Mouse (Mus musculus) megakaryocyte-erythroid progenitor cell, adult 5-6 weeks (primary cell): ENCODE data around the gene Tmem171. TPM values are rescaled to one million over a fixed set of nuclear protein-coding genes. Genes with fewer than 3 reads are reported as not detected.

Source experiments
- ATAC-seq: replicated peaks from 2 replicates; pipeline ENCODE4 v1.8.0; 2016; ENCODE audit warnings: mild to moderate bottlenecking, inconsistent platforms; ENCODE audit not compliant: severe bottlenecking, poor library complexity, low FRiP score, low TSS enrichment
- total RNA-seq, 2 experiments: library from RNA; stranded (forward) in 1 of 2; stranded (reverse) in 1 of 2; fragments of 200-1000, 215-1000 nt in 1 of 2; fragments of >200 nt in 1 of 2; fragmentation: Nextera tagmentation in 1 of 2; gene quantifications; 2 replicates each; pipeline ENCODE4 v1.2.3; 2014 to 2017

The Tmem171 gene
- not detected in 2 replicates for total RNA-seq (2014; fragmentation: Nextera tagmentation)
- not detected in 2 replicates for total RNA-seq (2017)

GRCm38 (mm10) chr13:98694773-98695314 is at the start of gene Tmem171:
TSS of gene Tmem171 (minus strand) at chr13:98694834.
- no peak for ATAC-seq

GRCm38 (mm10) chr13:98743829-98744228 is 49.2 kb upstream of the Tmem171 start:
- peak; percentile 66 for ATAC-seq

- peak; percentile 89 for ATAC-seq
Measured at GRCm38 (mm10) chr13:98743214-98743613, 48.6 kb upstream of the Tmem171 start.

- ATAC-seq = peak; percentile 24; the same call in 1 of the 2 replicates
Measured at GRCm38 (mm10) chr13:98738213-98738612, 43.6 kb upstream of the Tmem171 start.

- ATAC-seq = peak; percentile 73
Measured at GRCm38 (mm10) chr13:98733292-98733691, 38.7 kb upstream of the Tmem171 start.

- ATAC-seq = no peak
Measured at GRCm38 (mm10) chr13:98729271-98730062, 34.8 kb upstream of the Tmem171 start.

- ATAC-seq = peak; percentile 59
Measured at GRCm38 (mm10) chr13:98726494-98726893, 31.9 kb upstream of the Tmem171 start.

GRCm38 (mm10) chr13:98723430-98723829 is 28.8 kb upstream of the Tmem171 start:
- ATAC-seq = no peak

- ATAC-seq = no peak
Measured at GRCm38 (mm10) chr13:98722296-98722695, 27.7 kb upstream of the Tmem171 start.

- no peak for ATAC-seq
Measured at GRCm38 (mm10) chr13:98716176-98716575, 21.5 kb upstream of the Tmem171 start.

GRCm38 (mm10) chr13:98715443-98715990 is 20.9 kb upstream of the Tmem171 start:
- ATAC-seq = no peak

GRCm38 (mm10) chr13:98710655-98711054 is 16.0 kb upstream of the Tmem171 start:
- ATAC-seq = no peak

- ATAC-seq = no peak
Measured at GRCm38 (mm10) chr13:98710236-98710635, 15.6 kb upstream of the Tmem171 start.

GRCm38 (mm10) chr13:98705501-98705900 is 10.9 kb upstream of the Tmem171 start:
- no peak for ATAC-seq

GRCm38 (mm10) chr13:98703786-98704185 is 9.2 kb upstream of the Tmem171 start:
- no peak for ATAC-seq

- ATAC-seq = no peak
Measured at GRCm38 (mm10) chr13:98702361-98702760, 7.7 kb upstream of the Tmem171 start.

GRCm38 (mm10) chr13:98701309-98701675 is 6.7 kb upstream of the Tmem171 start:
- no peak for ATAC-seq

- no peak for ATAC-seq
Measured at GRCm38 (mm10) chr13:98700661-98701308, 6.2 kb upstream of the Tmem171 start.

- ATAC-seq = no peak
Measured at GRCm38 (mm10) chr13:98699982-98700540, 5.4 kb upstream of the Tmem171 start.
